Mouse (Mus musculus) limb, embryonic 13.5 days (tissue): Measurements from ENCODE around the gene Irx1. TPM values are rescaled to one million over a fixed set of nuclear protein-coding genes. Genes with fewer than 3 reads are reported as not detected.
A peak's percentile ranks its signal among the peaks of the same experiment; 100 is the strongest.

Experiments
- ATAC-seq: fragments of 200-750 bp; cut with Nextera tagmentation; 2 replicates; pipeline ENCODE4 v1.8.0; 2017; ENCODE audit warnings: low read depth, moderate number of reproducible peaks, moderate TSS enrichment; ENCODE audit not compliant: low FRiP score
- H3K27ac ChIP-seq: fragments of 300-500 bp; sonication (generic); 2 replicates; pipeline ENCODE4 v1.5.1; 2015; ENCODE audit warnings: inconsistent platforms, mild to moderate bottlenecking, moderate library complexity
- H3K27me3 ChIP-seq: fragments of 300-500 bp; sonication (generic); 2 replicates; pipeline ENCODE4 v1.6.1; 2015; ENCODE audit warnings: mild to moderate bottlenecking, inconsistent platforms
- H3K36me3 ChIP-seq: fragments of 300-500 bp; sonication (generic); 2 replicates; pipeline ENCODE4 v1.6.1; 2015; ENCODE audit warnings: inconsistent platforms, mild to moderate bottlenecking, moderate library complexity
- H3K4me1 ChIP-seq: fragments of 300-500 bp; sonication (generic); 2 replicates; pipeline ENCODE4 v1.6.1; 2015; ENCODE audit warnings: inconsistent platforms
- H3K4me2 ChIP-seq: fragments of 300-500 bp; sonication (generic); replicated peaks from 2 replicates; pipeline ENCODE4 v1.6.1; 2015; ENCODE audit warnings: inconsistent platforms, mild to moderate bottlenecking, moderate library complexity
- H3K4me3 ChIP-seq: fragments of 300-500 bp; sonication (generic); 2 replicates; pipeline ENCODE4 v1.5.1; 2015; ENCODE audit warnings: moderate library complexity, mild to moderate bottlenecking, inconsistent platforms
- H3K9ac ChIP-seq: fragments of 300-500 bp; sonication (generic); 2 replicates; pipeline ENCODE4 v1.6.1; 2015; ENCODE audit warnings: mild to moderate bottlenecking, inconsistent platforms
- H3K9me3 ChIP-seq: fragments of 300-500 bp; sonication (generic); 2 replicates; pipeline ENCODE4 v1.6.1; 2016; ENCODE audit warnings: inconsistent platforms
- WGBS: fragments of 180-500 bp; shearing (Covaris S2); methylation state at CpG from one replicate; pipeline ENCODE4 v1.1.7; 2015; 5-methylcytosine and 5-hydroxymethylcytosine counted together
- polyA plus RNA-seq: library from polyadenylated mRNA; unstranded; fragments of >200 nt; fragmentation: Nextera tagmentation; extraction: Ambion mirVana; gene quantifications from 2 replicates; pipeline ENCODE4 v1.2.1, GENCODE M21; 2015

The Irx1 gene
- 6.5 and 9.4 TPM in 2 replicates for polyA plus RNA-seq

GRCm38 (mm10) chr13:71963356-71964351 lies at the start of gene Irx1:
Gene Irx1 (minus strand): TSS chr13:71963723.
- ATAC-seq: peak; percentile 65
- WGBS: under 1% methylated on average over 88 of the region's 100 CpGs
- peak within 1 kb of the TSS; percentile 89 for H3K9ac ChIP-seq
- peaks cover 27% of the 10 kb centered on the region for H3K4me1 ChIP-seq
- H3K9me3 ChIP-seq: no peaks in the 10 kb centered on the region
- H3K4me2 ChIP-seq: peak within 1 kb of the TSS; percentile 83
- peaks cover 93% of the 10 kb centered on the region for H3K27me3 ChIP-seq
- H3K4me3 ChIP-seq: peak within 1 kb of the TSS; percentile 66
- H3K36me3 ChIP-seq: peaks cover 3% of the 10 kb centered on the region; the same call in 1 of the 2 replicates
- peak within 1 kb of the TSS; percentile 77 for H3K27ac ChIP-seq

DNA sequence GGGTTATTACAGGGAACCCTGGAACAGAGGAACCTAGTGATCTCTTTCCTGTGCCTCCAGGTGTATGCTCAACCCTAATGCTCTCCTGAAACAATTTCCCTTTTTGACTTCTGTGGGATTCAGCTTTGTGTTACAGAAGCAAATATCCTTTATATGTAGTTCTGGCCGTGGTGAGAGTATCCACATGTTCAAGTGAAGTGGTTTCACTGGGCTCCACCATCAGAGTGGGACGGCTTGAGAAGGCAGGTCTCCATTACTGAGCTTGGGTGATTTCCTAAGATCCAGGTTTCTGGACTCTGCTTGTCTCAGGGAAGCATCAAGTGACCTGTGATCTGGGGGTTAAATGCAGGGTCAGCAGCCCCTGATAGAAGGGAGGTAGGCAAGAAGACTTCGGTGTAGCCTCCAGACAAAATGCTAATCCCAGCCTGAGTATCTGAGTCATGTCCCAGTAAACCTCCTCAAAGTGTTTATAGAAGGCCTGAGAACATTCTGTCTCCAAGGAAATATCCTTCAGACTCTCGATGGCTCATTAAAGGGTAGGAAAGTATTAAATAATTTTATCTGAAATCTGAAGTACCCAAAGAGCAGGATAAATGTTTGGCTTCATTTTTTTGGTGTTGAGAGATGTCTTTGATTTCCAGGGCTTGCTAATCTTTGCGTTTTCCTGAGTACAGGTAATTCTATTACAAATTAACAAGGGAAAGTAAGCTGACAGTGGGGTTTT lies 16.6 kb upstream of the Irx1 start:
- Histone ChIP-seq H3K4me3 (no peak overlapping the region), H3K9me3 (no peaks in the 10 kb centered on the region), H3K27me3 (peaks cover 42% of the 10 kb centered on the region), H3K9ac (no peak overlapping the region), H3K4me2 (no peak overlapping the region), H3K36me3 (no peaks in the 10 kb centered on the region), H3K27ac (no peak overlapping the region), H3K4me1 (no peaks in the 10 kb centered on the region)
- ATAC-seq: no peak
- WGBS: 63% methylated on average over 5 of the region's 5 CpGs

DNA sequence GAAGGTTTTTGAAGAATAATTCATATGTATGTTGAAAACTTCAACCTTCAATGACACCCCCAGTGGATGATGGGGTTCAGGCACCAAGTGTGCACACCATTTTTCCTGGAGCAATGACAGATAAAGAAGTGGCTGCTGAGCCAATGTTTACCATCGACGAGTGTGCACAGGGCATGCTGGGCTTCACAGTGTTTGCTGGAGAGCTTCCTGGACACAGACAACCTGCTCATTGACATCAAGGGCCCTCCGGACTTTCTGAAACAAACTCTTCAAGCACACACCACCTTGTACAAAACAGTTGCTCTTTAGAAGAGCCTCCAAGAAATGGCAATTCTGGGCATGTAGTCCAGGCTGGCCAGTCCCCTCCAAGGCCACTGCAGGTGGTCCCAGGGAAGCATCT lies 12.2 kb upstream of the Irx1 start:
- Histone ChIP-seq H3K27ac (no peak overlapping the region), H3K4me3 (no peak overlapping the region), H3K27me3 (peaks cover 57% of the 10 kb centered on the region), H3K4me2 (no peak overlapping the region), H3K9me3 (no peaks in the 10 kb centered on the region), H3K9ac (no peak overlapping the region), H3K4me1 (no peaks in the 10 kb centered on the region), H3K36me3 (no peaks in the 10 kb centered on the region)
- WGBS: 84% methylated on average over 3 of the region's 3 CpGs
- no peak for ATAC-seq

DNA sequence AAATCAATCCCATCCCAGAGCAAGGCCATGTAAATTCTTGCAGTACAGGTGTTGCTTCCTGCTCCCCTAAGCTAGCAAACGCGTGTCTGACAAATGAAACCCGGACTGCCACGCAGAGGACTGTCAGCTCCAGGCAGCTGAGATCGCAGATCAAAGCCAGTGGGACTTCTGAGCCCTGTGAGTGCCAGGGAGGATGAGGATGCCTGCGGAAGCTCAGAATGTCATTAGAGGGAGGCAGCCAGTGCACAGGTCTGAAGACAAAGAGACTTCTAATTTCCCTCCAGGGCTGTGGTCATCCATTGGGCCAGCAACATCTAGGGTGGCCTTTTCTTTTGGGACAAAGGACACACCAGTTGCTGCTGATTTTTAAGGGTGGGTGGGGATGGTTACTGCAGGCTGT lies 4.8 kb upstream of the Irx1 start:
- H3K27ac ChIP-seq: no peak overlapping the region
- no peak overlapping the region for H3K4me2 ChIP-seq
- H3K4me1 ChIP-seq: 0 out of 2 replicates have a peak, but pooled peaks cover 7% of the 10 kb centered on the region
- no peak for ATAC-seq
- H3K9ac ChIP-seq: no peak overlapping the region
- H3K36me3 ChIP-seq: no peaks in the 10 kb centered on the region
- 1% methylated on average over 6 of the region's 6 CpGs for WGBS
- H3K9me3 ChIP-seq: no peaks in the 10 kb centered on the region
- H3K4me3 ChIP-seq: no peak overlapping the region
- H3K27me3 ChIP-seq: peaks cover 98% of the 10 kb centered on the region

GRCm38 (mm10) chr13:71967341-71968250 lies 4.1 kb upstream of the Irx1 start:
- 2% methylated on average over 28 of the region's 28 CpGs for WGBS
- Histone ChIP-seq H3K4me1 (peaks cover 14% of the 10 kb centered on the region), H3K27me3 (peaks cover 98% of the 10 kb centered on the region), H3K27ac (no peak overlapping the region), H3K9ac (no peak overlapping the region), H3K4me2 (no peak overlapping the region), H3K9me3 (no peaks in the 10 kb centered on the region), H3K4me3 (no peak overlapping the region), H3K36me3 (no peaks in the 10 kb centered on the region)
- no peak for ATAC-seq

- H3K27ac ChIP-seq: no peak overlapping the region
- H3K9ac ChIP-seq: no peak overlapping the region
- no peaks in the 10 kb centered on the region for H3K36me3 ChIP-seq
- no peak overlapping the region for H3K4me3 ChIP-seq
- peaks cover 93% of the 10 kb centered on the region for H3K27me3 ChIP-seq
- ATAC-seq: no peak
- WGBS: 22% methylated on average over 2 of the region's 2 CpGs
- peaks cover 14% of the 10 kb centered on the region for H3K4me1 ChIP-seq
- H3K4me2 ChIP-seq: no peak overlapping the region
- H3K9me3 ChIP-seq: no peaks in the 10 kb centered on the region
Measured at GRCm38 (mm10) chr13:71966631-71967030, 3.1 kb upstream of the Irx1 start.

GRCm38 (mm10) chr13:71964366-71964765 lies 843 bp upstream of the Irx1 start:
- Histone ChIP-seq H3K9ac (no peak overlapping the region), H3K27me3 (peaks cover 93% of the 10 kb centered on the region), H3K36me3 (no peaks in the 10 kb centered on the region; the same call in 1 of the 2 replicates), H3K4me3 (peak overlapping the region; percentile 66), H3K27ac (no peak overlapping the region), H3K4me2 (peak overlapping the region; percentile 83), H3K9me3 (no peaks in the 10 kb centered on the region), H3K4me1 (peaks cover 22% of the 10 kb centered on the region)
- WGBS: under 1% methylated on average over 13 of the region's 13 CpGs
- no peak for ATAC-seq

GRCm38 (mm10) chr13:71962661-71963355 lies 715 bp downstream of the Irx1 start:
- peak overlapping the region; percentile 66 for H3K4me3 ChIP-seq
- H3K27me3 ChIP-seq: peaks cover 93% of the 10 kb centered on the region
- H3K36me3 ChIP-seq: peaks cover 3% of the 10 kb centered on the region; the same call in 1 of the 2 replicates
- H3K9ac ChIP-seq: peak overlapping the region; percentile 89
- no peaks in the 10 kb centered on the region for H3K9me3 ChIP-seq
- WGBS: 0% methylated on average over 54 of the region's 55 CpGs
- peak overlapping the region; percentile 77 for H3K27ac ChIP-seq
- peaks cover 30% of the 10 kb centered on the region for H3K4me1 ChIP-seq
- peak overlapping the region; percentile 83 for H3K4me2 ChIP-seq
- 0 out of 2 replicates have a peak, but pooled peaks have one; percentile 6 for ATAC-seq

DNA sequence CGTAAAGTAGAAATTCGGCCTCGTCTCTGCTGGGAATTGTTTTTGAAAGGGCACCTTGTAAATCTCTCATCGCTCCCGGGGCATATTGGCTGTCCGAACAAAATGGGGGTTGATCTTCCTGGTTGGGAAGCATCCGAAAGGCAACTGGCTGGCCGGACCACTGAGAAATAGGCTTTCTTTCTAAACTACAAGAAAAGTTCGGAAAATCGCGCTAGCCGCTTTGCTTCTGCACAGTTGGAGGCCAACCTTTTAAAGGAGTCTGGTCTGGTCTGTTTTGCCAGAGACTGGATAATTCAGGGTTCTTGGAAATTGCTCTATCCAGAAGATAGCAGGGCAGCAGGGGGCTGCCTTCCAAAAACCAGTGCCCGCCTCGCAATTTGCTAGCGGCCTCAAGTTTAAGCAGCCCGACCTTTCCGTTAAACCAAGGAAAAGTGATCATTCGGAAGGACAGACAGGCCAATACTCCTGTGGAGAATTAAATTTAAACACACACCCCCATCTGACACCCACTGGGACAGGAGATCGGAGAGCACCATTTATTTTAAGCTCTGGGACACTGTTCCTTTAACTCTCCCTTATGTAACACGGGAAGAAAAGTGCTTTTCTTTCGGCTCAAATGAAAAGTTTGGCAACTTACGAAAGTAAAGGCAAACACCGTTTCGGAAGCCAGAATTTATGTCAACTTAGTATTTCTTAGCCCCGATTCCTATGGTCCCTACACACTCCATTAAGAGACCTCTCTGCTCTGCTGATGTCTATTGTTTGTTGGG lies 1.4 kb downstream of the Irx1 start:
- H3K27ac ChIP-seq: no peak overlapping the region; the same call in 1 of the 2 replicates
- H3K4me1 ChIP-seq: peaks cover 29% of the 10 kb centered on the region
- peaks cover 91% of the 10 kb centered on the region for H3K27me3 ChIP-seq
- WGBS: 1% methylated on average over 25 of the region's 25 CpGs
- no peak for ATAC-seq
- no peaks in the 10 kb centered on the region for H3K9me3 ChIP-seq
- peak overlapping the region; percentile 66 for H3K4me3 ChIP-seq
- H3K4me2 ChIP-seq: peak overlapping the region; percentile 83
- peak overlapping the region; percentile 89 for H3K9ac ChIP-seq
- peaks cover 3% of the 10 kb centered on the region; the same call in 1 of the 2 replicates for H3K36me3 ChIP-seq
